Mouse (Mus musculus): ENCODE measurements at regions not wholly inside any gene's neighbourhood (a gene's known extent, or its start where the extent isn't known, plus 50 kb on each side); places are given as distances from the start of the nearest gene placed in this dataset.

GRCm38 (mm10) chr8:18287536-18288237 is 690.4 kb downstream of the Defb40 start:
- no peak overlapping the region for H3K27ac ChIP-seq
- no peaks in the 10 kb centered on the region for H3K27me3 ChIP-seq
- H3K9ac ChIP-seq = no peak overlapping the region
- WGBS = 67% methylated on average over 8 of the region's 8 CpGs
- H3K4me3 ChIP-seq = no peak overlapping the region
- 0 out of 2 replicates have a peak, but pooled peaks cover 3% of the 10 kb centered on the region for H3K4me1 ChIP-seq (replicated peaks)
- H3K4me2 ChIP-seq = no peak overlapping the region
- no peaks in the 10 kb centered on the region for H3K9me3 ChIP-seq
- 0 out of 2 replicates have a peak, but pooled peaks have one; percentile 49 for ATAC-seq (ENCODE audit: low FRiP score)
- H3K36me3 ChIP-seq = no peaks in the 10 kb centered on the region

DNA sequence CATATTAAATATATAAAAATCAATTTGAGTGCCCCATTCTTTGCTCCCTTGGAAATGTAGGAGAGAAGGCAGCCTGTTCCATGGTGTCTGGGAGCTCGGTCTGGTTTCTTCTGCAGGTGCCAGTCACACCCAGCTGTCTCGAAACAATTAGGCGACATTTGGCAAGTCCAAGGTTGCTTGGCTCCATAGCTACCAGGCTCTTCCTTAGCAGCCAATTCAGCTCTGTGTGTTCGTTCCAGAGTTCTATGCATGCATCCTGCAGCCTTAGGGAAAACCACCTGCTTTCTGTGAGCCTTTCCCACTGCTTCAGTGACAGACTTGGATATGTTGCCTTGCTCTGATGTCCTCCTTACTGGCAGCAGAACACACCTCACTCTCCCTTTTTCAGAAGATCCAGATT is 698.1 kb downstream of the Defb40 start:
- WGBS = 81% methylated on average over 4 of the region's 4 CpGs

DNA sequence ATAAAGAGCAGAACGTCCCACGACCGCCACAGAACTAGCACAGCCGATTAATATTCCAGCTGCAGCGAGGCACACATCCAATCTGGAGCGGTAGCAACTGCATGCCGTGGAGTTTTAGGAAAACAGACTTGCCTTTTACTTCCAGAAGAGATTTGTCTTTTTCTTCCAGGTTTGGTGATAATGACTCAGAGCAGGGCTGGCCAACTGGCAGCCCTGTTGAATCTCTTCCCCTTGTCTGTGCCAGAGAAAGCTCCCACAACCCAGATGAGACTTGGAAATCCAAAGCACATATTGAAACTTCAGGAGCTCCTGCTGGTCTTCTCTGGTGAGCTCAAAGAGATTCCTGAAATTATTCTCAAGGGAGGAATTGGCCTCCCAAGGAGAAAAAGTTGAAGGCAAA is 709.8 kb downstream of the Defb40 start:
- no peak overlapping the region for H3K4me2 ChIP-seq
- no peaks in the 10 kb centered on the region for H3K9me3 ChIP-seq
- no peak for ATAC-seq (ENCODE audit: low FRiP score)
- no peaks in the 10 kb centered on the region for H3K36me3 ChIP-seq
- H3K27ac ChIP-seq = no peak overlapping the region
- H3K4me3 ChIP-seq = no peak overlapping the region
- no peak overlapping the region for H3K9ac ChIP-seq
- H3K27me3 ChIP-seq = no peaks in the 10 kb centered on the region
- 76% methylated on average over 7 of the region's 7 CpGs for WGBS
- no peaks in the 10 kb centered on the region for H3K4me1 ChIP-seq (replicated peaks)

More for the DNA sequence above, 698.1 kb downstream of the Defb40 start:
- no peaks in the 10 kb centered on the region for H3K27me3 ChIP-seq
- H3K4me3 ChIP-seq = no peak overlapping the region
- H3K9ac ChIP-seq = no peak overlapping the region
- H3K4me1 ChIP-seq (replicated peaks) = no peaks in the 10 kb centered on the region
- no peak for ATAC-seq (ENCODE audit: low FRiP score)
- no peak overlapping the region for H3K4me2 ChIP-seq
- no peak overlapping the region for H3K27ac ChIP-seq
- no peaks in the 10 kb centered on the region for H3K9me3 ChIP-seq
- H3K36me3 ChIP-seq = no peaks in the 10 kb centered on the region

DNA sequence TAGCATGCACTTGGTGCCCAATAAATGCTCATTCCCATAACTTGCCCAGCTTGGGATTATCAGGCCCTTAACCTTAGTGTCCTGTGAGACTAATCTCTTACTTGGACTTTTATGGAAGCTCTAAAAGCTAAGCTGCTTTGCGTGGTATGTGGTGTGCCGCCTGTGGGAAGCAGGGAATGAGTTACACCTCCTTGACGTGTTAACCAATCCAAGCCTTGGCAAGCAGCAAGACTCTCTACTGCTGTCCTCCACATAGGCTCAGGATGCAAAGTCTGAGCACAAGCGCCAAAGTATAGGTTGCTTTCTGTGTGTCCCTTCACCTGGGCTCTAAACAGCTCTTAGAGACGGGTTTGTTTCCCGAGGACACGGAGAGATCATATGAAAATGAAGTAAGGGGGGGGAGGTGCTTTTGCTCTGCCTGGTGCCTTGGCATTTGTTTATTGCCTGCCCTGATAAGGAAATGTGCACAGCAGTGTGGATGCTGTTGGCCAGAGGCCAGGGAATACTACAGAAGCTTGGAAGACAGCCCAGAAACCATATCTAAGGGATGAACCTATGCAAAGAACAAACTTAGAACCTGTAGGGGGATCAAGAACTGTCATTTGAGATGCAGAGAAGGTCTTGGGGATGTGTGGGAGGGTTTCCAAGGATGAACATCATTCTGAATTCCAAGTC is 719.6 kb downstream of the Defb40 start:
- no peaks in the 10 kb centered on the region for H3K27me3 ChIP-seq
- no peak overlapping the region for H3K4me2 ChIP-seq
- no peak overlapping the region for H3K27ac ChIP-seq
- H3K4me3 ChIP-seq = no peak overlapping the region
- no peaks in the 10 kb centered on the region for H3K4me1 ChIP-seq (replicated peaks)
- ATAC-seq (ENCODE audit: low FRiP score) = no peak
- no peaks in the 10 kb centered on the region for H3K9me3 ChIP-seq
- WGBS = 82% methylated on average over 7 of the region's 7 CpGs
- H3K36me3 ChIP-seq = no peaks in the 10 kb centered on the region
- no peak overlapping the region for H3K9ac ChIP-seq

DNA sequence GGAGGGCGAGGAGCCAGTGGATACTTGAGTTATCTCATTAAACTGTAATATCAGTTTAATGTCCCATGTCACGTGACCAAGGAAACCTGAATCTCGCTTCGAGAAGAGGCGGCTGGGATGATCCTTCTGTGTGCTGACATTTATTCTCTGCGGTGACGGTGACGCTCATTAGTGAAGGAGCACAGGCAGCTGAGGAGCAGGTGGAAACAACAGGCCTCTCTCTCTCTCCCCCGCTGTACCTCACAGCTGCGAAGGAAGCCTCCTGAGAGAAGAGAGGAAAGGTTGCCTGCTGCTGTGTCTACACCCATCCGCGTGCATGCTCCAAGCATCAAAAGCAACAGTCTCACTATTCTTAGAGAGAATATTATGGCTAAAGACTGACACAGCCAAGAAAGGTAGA is 731.8 kb downstream of the Defb40 start:
- WGBS = 64% methylated on average over 12 of the region's 12 CpGs
- Histone ChIP-seq H3K27me3 (no peaks in the 10 kb centered on the region), H3K9ac (no peak overlapping the region), H3K36me3 (no peaks in the 10 kb centered on the region), H3K4me1 (replicated peaks) (peaks cover 6% of the 10 kb centered on the region; the same call in 1 of the 2 replicates), H3K27ac (peak overlapping the region; percentile 23; the same call in 1 of the 2 replicates), H3K4me2 (no peak overlapping the region), H3K9me3 (no peaks in the 10 kb centered on the region), H3K4me3 (no peak overlapping the region)
- peak; percentile 52; the same call in 1 of the 2 replicates for ATAC-seq (ENCODE audit: low FRiP score)

GRCm38 (mm10) chr8:18217599-18217998 is 760.5 kb downstream of the Defb40 start:
- H3K4me2 ChIP-seq = no peak overlapping the region
- ATAC-seq (ENCODE audit: low FRiP score) = no peak
- 59% methylated on average over 2 of the region's 2 CpGs for WGBS
- H3K4me3 ChIP-seq = no peak overlapping the region
- no peaks in the 10 kb centered on the region for H3K27me3 ChIP-seq
- H3K9ac ChIP-seq = no peak overlapping the region
- H3K36me3 ChIP-seq = no peaks in the 10 kb centered on the region
- no peak overlapping the region for H3K27ac ChIP-seq
- no peaks in the 10 kb centered on the region for H3K9me3 ChIP-seq
- H3K4me1 ChIP-seq (replicated peaks) = no peaks in the 10 kb centered on the region

- Histone ChIP-seq H3K27ac (no peak overlapping the region), H3K4me2 (no peak overlapping the region), H3K36me3 (no peaks in the 10 kb centered on the region), H3K9ac (no peak overlapping the region), H3K27me3 (no peaks in the 10 kb centered on the region), H3K4me3 (no peak overlapping the region), H3K9me3 (no peaks in the 10 kb centered on the region), H3K4me1 (replicated peaks) (no peaks in the 10 kb centered on the region)
- no peak for ATAC-seq (ENCODE audit: low FRiP score)
- 71% methylated on average over 7 of the region's 7 CpGs for WGBS
Observed at GRCm38 (mm10) chr8:18217192-18217591, 760.9 kb downstream of the Defb40 start.

DNA sequence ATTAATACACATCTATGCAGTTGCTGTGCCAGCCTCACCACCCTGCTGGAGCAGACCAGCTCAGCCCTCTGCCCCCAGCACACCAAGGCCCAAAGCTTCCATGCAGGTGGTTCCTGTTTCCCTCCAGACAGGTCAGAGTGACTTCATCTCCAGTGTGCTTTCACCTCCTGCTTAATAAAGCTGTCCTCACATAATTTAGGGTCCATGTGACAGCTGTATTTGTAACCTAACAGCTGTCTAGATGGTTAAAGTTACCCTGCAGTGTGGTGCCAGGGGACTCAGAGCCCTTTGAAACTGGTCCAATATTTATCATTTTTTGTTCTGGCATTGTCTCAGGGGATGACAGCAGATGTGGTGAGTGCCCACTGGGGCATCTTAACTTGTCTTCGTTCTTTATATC is 761.5 kb downstream of the Defb40 start:
- Histone ChIP-seq H3K9me3 (no peaks in the 10 kb centered on the region), H3K9ac (no peak overlapping the region), H3K36me3 (no peaks in the 10 kb centered on the region), H3K4me2 (no peak overlapping the region), H3K4me1 (replicated peaks) (no peaks in the 10 kb centered on the region), H3K4me3 (no peak overlapping the region), H3K27ac (no peak overlapping the region), H3K27me3 (no peaks in the 10 kb centered on the region)
- ATAC-seq (ENCODE audit: low FRiP score) = no peak
- 70% methylated on average over 1 of the region's 1 CpGs for WGBS

- no peak overlapping the region for H3K27ac ChIP-seq
- no peaks in the 10 kb centered on the region for H3K36me3 ChIP-seq
- H3K9me3 ChIP-seq = no peaks in the 10 kb centered on the region
- H3K4me1 ChIP-seq (replicated peaks) = no peaks in the 10 kb centered on the region
- H3K27me3 ChIP-seq = no peaks in the 10 kb centered on the region
- no peak overlapping the region for H3K4me3 ChIP-seq
- H3K4me2 ChIP-seq = no peak overlapping the region
- 100% methylated on average over 1 of the region's 1 CpGs for WGBS
- H3K9ac ChIP-seq = no peak overlapping the region
- no peak for ATAC-seq (ENCODE audit: low FRiP score)
Observed at GRCm38 (mm10) chr8:18210067-18210466, 768.0 kb downstream of the Defb40 start.

DNA sequence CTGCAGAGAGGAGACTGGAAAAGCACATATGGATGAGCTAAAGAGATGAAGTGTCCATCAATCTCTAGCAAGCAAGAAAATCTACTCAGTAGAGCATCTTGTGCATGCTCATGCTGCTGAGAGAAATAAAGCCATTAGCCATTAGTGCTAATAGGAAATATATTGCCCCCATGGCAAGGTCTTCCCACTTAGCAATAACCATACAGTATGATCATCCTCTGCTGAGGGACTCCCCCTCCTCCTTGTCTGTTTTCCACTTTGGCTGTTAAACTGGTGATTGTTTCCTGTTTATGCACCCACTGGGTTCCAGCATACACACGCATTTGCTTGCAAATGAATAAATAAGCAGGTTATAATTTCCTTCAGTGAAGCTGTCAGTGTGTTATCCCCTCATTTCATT is 769.4 kb downstream of the Defb40 start:
- Histone ChIP-seq H3K4me2 (no peak overlapping the region), H3K27me3 (no peaks in the 10 kb centered on the region), H3K9ac (no peak overlapping the region), H3K36me3 (no peaks in the 10 kb centered on the region), H3K9me3 (no peaks in the 10 kb centered on the region), H3K4me1 (replicated peaks) (no peaks in the 10 kb centered on the region), H3K27ac (no peak overlapping the region), H3K4me3 (no peak overlapping the region)
- WGBS = 64% methylated on average over 1 of the region's 1 CpGs
- ATAC-seq (ENCODE audit: low FRiP score) = peak; percentile 24; the same call in 1 of the 2 replicates

- no peaks in the 10 kb centered on the region for H3K36me3 ChIP-seq
- ATAC-seq (ENCODE audit: low FRiP score) = no peak
- H3K27ac ChIP-seq = no peak overlapping the region
Observed at GRCm38 (mm10) chr8:18187486-18187885, 790.6 kb downstream of the Defb40 start.

GRCm38 (mm10) chr8:18175544-18176092 is 802.4 kb downstream of the Defb40 start:
- no peaks in the 10 kb centered on the region for H3K9me3 ChIP-seq
- ATAC-seq (ENCODE audit: low FRiP score) = no peak
- 88% methylated on average over 7 of the region's 7 CpGs for WGBS
- no peak overlapping the region for H3K4me3 ChIP-seq
- no peaks in the 10 kb centered on the region for H3K4me1 ChIP-seq (replicated peaks)
- no peak overlapping the region for H3K4me2 ChIP-seq
- H3K27me3 ChIP-seq = no peaks in the 10 kb centered on the region
- H3K36me3 ChIP-seq = no peaks in the 10 kb centered on the region
- H3K9ac ChIP-seq = no peak overlapping the region
- no peak overlapping the region for H3K27ac ChIP-seq

More at GRCm38 (mm10) chr8:18187486-18187885, 790.6 kb downstream of the Defb40 start:
- H3K9me3 ChIP-seq = 0 out of 2 replicates have a peak, but pooled peaks cover 5% of the 10 kb centered on the region
- H3K4me3 ChIP-seq = no peak overlapping the region
- no peaks in the 10 kb centered on the region for H3K4me1 ChIP-seq (replicated peaks)
- no peak overlapping the region for H3K9ac ChIP-seq
- no peaks in the 10 kb centered on the region for H3K27me3 ChIP-seq
- H3K4me2 ChIP-seq = no peak overlapping the region
